Mouse (Mus musculus) embryonic facial prominence, embryonic 11.5 days (tissue): ENCODE data around the gene Pon3. TPM values are rescaled to one million over a fixed set of nuclear protein-coding genes. Genes with fewer than 3 reads are reported as not detected.

ENCODE experiments used
- ATAC-seq: fragments of 200-750 bp; cut with Nextera tagmentation; replicated peaks from 2 replicates; pipeline ENCODE4 v1.8.0; 2017; ENCODE audit warnings: low read depth; ENCODE audit not compliant: insufficient number of reproducible peaks, low FRiP score, low TSS enrichment
- DNase-seq: peaks from one replicate; pipeline ENCODE4 v3.0.0-alpha.2; 2015; ENCODE audit warnings: low spot score
- H3K27ac ChIP-seq: fragments of 300-500 bp; sonication (generic); replicated peaks from 2 replicates; pipeline ENCODE4 v1.5.1; 2014; ENCODE audit warnings: mild to moderate bottlenecking, low read depth, low read length, control low read depth
- H3K27me3 ChIP-seq: fragments of 300-500 bp; sonication (generic); 2 replicates; pipeline ENCODE4 v1.6.1; 2014; ENCODE audit warnings: mild to moderate bottlenecking, low read length, moderate library complexity, mixed read lengths; ENCODE audit not compliant: control insufficient read depth, insufficient read depth
- H3K36me3 ChIP-seq: fragments of 300-500 bp; sonication (generic); replicated peaks from 2 replicates; pipeline ENCODE4 v1.6.1; 2014; ENCODE audit warnings: low read depth, mild to moderate bottlenecking, low read length, moderate library complexity, mixed read lengths; ENCODE audit not compliant: control insufficient read depth, insufficient read depth
- H3K4me1 ChIP-seq: fragments of 300-500 bp; sonication (generic); 2 replicates; pipeline ENCODE4 v1.6.1; 2014; ENCODE audit warnings: low read length, mixed read lengths; ENCODE audit not compliant: control insufficient read depth, insufficient read depth
- H3K4me2 ChIP-seq: fragments of 300-500 bp; sonication (generic); 2 replicates; pipeline ENCODE4 v1.6.1; 2014; ENCODE audit warnings: low read depth, mild to moderate bottlenecking, control low read depth, low read length, moderate library complexity
- H3K4me3 ChIP-seq: fragments of 300-500 bp; sonication (generic); 2 replicates; pipeline ENCODE4 v1.5.1; 2014; ENCODE audit warnings: low read depth, low read length, control low read depth
- H3K9ac ChIP-seq: fragments of 300-500 bp; sonication (generic); replicated peaks from 2 replicates; pipeline ENCODE4 v1.6.1; 2014; ENCODE audit warnings: mild to moderate bottlenecking, control low read depth, low read length
- H3K9me3 ChIP-seq: fragments of 300-500 bp; sonication (generic); replicated peaks from 2 replicates; pipeline ENCODE4 v1.6.1; 2016; ENCODE audit warnings: mild to moderate bottlenecking, low read length, inconsistent platforms, mixed read lengths; ENCODE audit not compliant: control insufficient read depth
- WGBS: fragments of 180-500 bp; shearing (Covaris S2); extraction: QIAGEN DNeasy Blood & Tissue Kit; methylation state at CpG from one replicate; pipeline ENCODE4 v1.1.7; 2014; 5-methylcytosine and 5-hydroxymethylcytosine counted together
- polyA plus RNA-seq: library from polyadenylated mRNA; unstranded; fragments of >200 nt; fragmentation: Nextera tagmentation; extraction: Ambion mirVana; gene quantifications from 2 replicates; pipeline ENCODE4 v1.2.1, GENCODE M21; 2014

Pon3 gene
- polyA plus RNA-seq, 1 experiment from 2014 or later, result 4.2 TPM

GRCm38 (mm10) chr6:5269641-5270040 is 13.6 kb upstream of the Pon3 start:
- DNase-seq (no peak), ATAC-seq (no peak)
- no peaks in the 10 kb centered on the region for H3K9me3 ChIP-seq
- no peak overlapping the region for H3K9ac ChIP-seq
- no peak overlapping the region for H3K4me2 ChIP-seq
- 75% methylated on average over 6 of the region's 6 CpGs for WGBS
- H3K36me3 ChIP-seq, result no peaks in the 10 kb centered on the region
- no peak overlapping the region for H3K27ac ChIP-seq
- H3K4me1 ChIP-seq, result no peaks in the 10 kb centered on the region
- H3K4me3 ChIP-seq, result no peak overlapping the region
- H3K27me3 ChIP-seq, result no peaks in the 10 kb centered on the region

GRCm38 (mm10) chr6:5264793-5265192 is 8.7 kb upstream of the Pon3 start:
- H3K9me3 ChIP-seq, result no peaks in the 10 kb centered on the region
- DNase-seq (no peak), ATAC-seq (no peak)
- H3K27me3 ChIP-seq, result no peaks in the 10 kb centered on the region
- H3K27ac ChIP-seq, result no peak overlapping the region
- no peak overlapping the region for H3K9ac ChIP-seq
- no peak overlapping the region for H3K4me3 ChIP-seq
- H3K4me1 ChIP-seq, result no peaks in the 10 kb centered on the region
- H3K36me3 ChIP-seq, result no peaks in the 10 kb centered on the region
- WGBS, result 61% methylated on average over 8 of the region's 8 CpGs
- H3K4me2 ChIP-seq, result no peak overlapping the region

- 73% methylated on average over 8 of the region's 8 CpGs for WGBS
- Histone ChIP-seq H3K4me1 (no peaks in the 10 kb centered on the region), H3K9me3 (no peaks in the 10 kb centered on the region), H3K27me3 (no peaks in the 10 kb centered on the region), H3K9ac (no peak overlapping the region), H3K36me3 (no peaks in the 10 kb centered on the region), H3K27ac (no peak overlapping the region), H3K4me2 (no peak overlapping the region), H3K4me3 (no peak overlapping the region)
- DNase-seq (no peak), ATAC-seq (no peak)
Observed at GRCm38 (mm10) chr6:5263250-5263999, 7.3 kb upstream of the Pon3 start.

- Histone ChIP-seq H3K4me1 (no peaks in the 10 kb centered on the region), H3K9me3 (no peaks in the 10 kb centered on the region), H3K4me3 (no peak overlapping the region), H3K27me3 (no peaks in the 10 kb centered on the region), H3K27ac (no peak overlapping the region), H3K9ac (no peak overlapping the region), H3K4me2 (no peak overlapping the region), H3K36me3 (no peaks in the 10 kb centered on the region)
- WGBS, result 87% methylated on average over 9 of the region's 10 CpGs
- DNase-seq (no peak), ATAC-seq (no peak)
Observed at GRCm38 (mm10) chr6:5262322-5263249, 6.5 kb upstream of the Pon3 start.

GRCm38 (mm10) chr6:5255291-5255690 is 795 bp downstream of the Pon3 start:
- no peak for DNase-seq
- Histone ChIP-seq H3K27ac (no peak overlapping the region), H3K4me1 (peaks cover 5% of the 10 kb centered on the region), H3K36me3 (no peaks in the 10 kb centered on the region), H3K9ac (no peak overlapping the region), H3K9me3 (no peaks in the 10 kb centered on the region), H3K27me3 (no peaks in the 10 kb centered on the region), H3K4me3 (no peak overlapping the region), H3K4me2 (no peak overlapping the region)
- WGBS, result 58% methylated on average over 6 of the region's 6 CpGs
- no peak for ATAC-seq

GRCm38 (mm10) chr6:5254869-5255268 is 1.2 kb downstream of the Pon3 start:
- H3K27ac ChIP-seq, result no peak overlapping the region
- ATAC-seq (no peak), DNase-seq (no peak)
- WGBS, result 94% methylated on average over 2 of the region's 2 CpGs
- H3K9me3 ChIP-seq, result no peaks in the 10 kb centered on the region
- H3K9ac ChIP-seq, result no peak overlapping the region
- H3K4me2 ChIP-seq, result no peak overlapping the region
- no peaks in the 10 kb centered on the region for H3K27me3 ChIP-seq
- H3K4me1 ChIP-seq, result peaks cover 5% of the 10 kb centered on the region
- no peak overlapping the region for H3K4me3 ChIP-seq
- H3K36me3 ChIP-seq, result no peaks in the 10 kb centered on the region

- H3K36me3 ChIP-seq, result no peaks in the 10 kb centered on the region
- H3K4me1 ChIP-seq, result no peaks in the 10 kb centered on the region
- WGBS, result 88% methylated on average over 6 of the region's 6 CpGs
- no peak overlapping the region for H3K27ac ChIP-seq
- no peaks in the 10 kb centered on the region for H3K27me3 ChIP-seq
- DNase-seq, result no peak
- no peak overlapping the region for H3K4me3 ChIP-seq
- H3K9ac ChIP-seq, result no peak overlapping the region
- ATAC-seq, result no peak
- no peaks in the 10 kb centered on the region for H3K9me3 ChIP-seq
- no peak overlapping the region for H3K4me2 ChIP-seq
Observed at GRCm38 (mm10) chr6:5245926-5246325, 10.2 kb downstream of the Pon3 start.

- DNase-seq, result no peak
- H3K4me2 ChIP-seq, result no peak overlapping the region
- H3K4me1 ChIP-seq, result no peaks in the 10 kb centered on the region
- H3K36me3 ChIP-seq, result no peaks in the 10 kb centered on the region
- H3K4me3 ChIP-seq, result no peak overlapping the region
- ATAC-seq, result no peak
- no peaks in the 10 kb centered on the region for H3K9me3 ChIP-seq
- no peak overlapping the region for H3K9ac ChIP-seq
- H3K27me3 ChIP-seq, result no peaks in the 10 kb centered on the region
- no peak overlapping the region for H3K27ac ChIP-seq
- WGBS, result 91% methylated on average over 3 of the region's 3 CpGs
Observed at GRCm38 (mm10) chr6:5238799-5239198, 17.3 kb downstream of the Pon3 start.
